Mouse (Mus musculus) stomach, postnatal 0 days (tissue): ENCODE results near the gene Slmap. TPM values are rescaled to one million over a fixed set of nuclear protein-coding genes. Genes with fewer than 3 reads are reported as not detected.

Experiments used
- ATAC-seq: fragments of 200-750 bp; cut with Nextera tagmentation; 2 replicates; pipeline ENCODE4 v1.8.0; 2017; ENCODE audit not compliant: low FRiP score, low TSS enrichment
- DNase-seq: peaks from one replicate; pipeline ENCODE4 v3.0.0-alpha.2; 2016; ENCODE audit warnings: low spot score
- H3K27ac ChIP-seq: fragments of 300-500 bp; sonication (generic); replicated peaks from 2 replicates; pipeline ENCODE4 v1.5.1; 2014; ENCODE audit warnings: mild to moderate bottlenecking, control low read depth
- H3K27me3 ChIP-seq: fragments of 300-500 bp; sonication (generic); 2 replicates; pipeline ENCODE4 v1.6.1; 2014; ENCODE audit warnings: low read length; ENCODE audit not compliant: control insufficient read depth, insufficient read depth
- H3K36me3 ChIP-seq: fragments of 300-500 bp; sonication (generic); 2 replicates; pipeline ENCODE4 v1.6.1; 2014; ENCODE audit warnings: low read length, mixed read lengths; ENCODE audit not compliant: control insufficient read depth, insufficient read depth
- H3K4me1 ChIP-seq: fragments of 300-500 bp; sonication (generic); replicated peaks from 2 replicates; pipeline ENCODE4 v1.6.1; 2014; ENCODE audit warnings: antibody characterized with exemption; ENCODE audit not compliant: control insufficient read depth, insufficient read depth
- H3K4me2 ChIP-seq: fragments of 300-500 bp; sonication (generic); replicated peaks from 2 replicates; pipeline ENCODE4 v1.6.1; 2014; ENCODE audit warnings: low read depth, mild to moderate bottlenecking, control low read depth, moderate library complexity
- H3K4me3 ChIP-seq: fragments of 300-500 bp; sonication (generic); 2 replicates; pipeline ENCODE4 v1.5.1; 2014; ENCODE audit warnings: low read depth, low read length, control low read depth
- H3K9ac ChIP-seq: fragments of 300-500 bp; sonication (generic); 2 replicates; pipeline ENCODE4 v1.6.1; 2014; ENCODE audit warnings: mild to moderate bottlenecking, low read length, control low read depth, mixed read lengths
- H3K9me3 ChIP-seq: fragments of 300-500 bp; sonication (generic); 2 replicates; pipeline ENCODE4 v1.6.1; 2016; ENCODE audit warnings: low read length; ENCODE audit not compliant: control insufficient read depth
- CTCF ChIP-seq: IDR thresholded peaks from 2 replicates; pipeline ENCODE4 v1.5.1; 2016; ENCODE audit warnings: antibody characterized with exemption, low read depth, mild to moderate bottlenecking, moderate library complexity
- EP300 ChIP-seq: optimal IDR thresholded peaks from 2 replicates; pipeline ENCODE3; 2016; ENCODE audit warnings: antibody characterized with exemption
- WGBS: fragments of 180-500 bp; shearing (Covaris S2); extraction: QIAGEN DNeasy Blood & Tissue Kit; methylation state at CpG from one replicate; pipeline ENCODE4 v1.1.7; 2014; 5-methylcytosine and 5-hydroxymethylcytosine counted together
- polyA plus RNA-seq: library from polyadenylated mRNA; unstranded; fragments of >200 nt; fragmentation: Nextera tagmentation; extraction: Ambion mirVana; gene quantifications from 2 replicates; pipeline ENCODE4 v1.2.1, GENCODE M21; 2015

Slmap gene
- polyA plus RNA-seq, 1 experiment from 2014 or later: 76.5 TPM

- DNase-seq: peak; percentile 51
- Histone ChIP-seq H3K4me1 (0 out of 2 replicates have a peak, but pooled peaks cover 2% of the 10 kb centered on the region), H3K27me3 (no peaks in the 10 kb centered on the region), H3K9ac (peak overlapping the region; percentile 94), H3K4me3 (peak overlapping the region; percentile 96), H3K36me3 (no peaks in the 10 kb centered on the region), H3K9me3 (no peaks in the 10 kb centered on the region), H3K4me2 (peak overlapping the region; percentile 80), H3K27ac (peak overlapping the region; percentile 90)
- TF ChIP-seq EP300 (no peak), CTCF (no peak)
- WGBS: under 1% methylated on average over 68 of the region's 92 CpGs
- ATAC-seq: peak; percentile 81
Observed at GRCm38 (mm10) chr14:26533821-26534756, 642 bp downstream of the Slmap start.

- Histone ChIP-seq H3K4me1 (0 out of 2 replicates have a peak, but pooled peaks cover 2% of the 10 kb centered on the region), H3K27ac (no peak overlapping the region), H3K9me3 (no peaks in the 10 kb centered on the region), H3K4me3 (peak overlapping the region; percentile 96), H3K36me3 (no peaks in the 10 kb centered on the region), H3K4me2 (peak overlapping the region; percentile 80), H3K9ac (peak overlapping the region; percentile 94), H3K27me3 (no peaks in the 10 kb centered on the region)
- no peak for TF ChIP-seq CTCF
- TF ChIP-seq EP300: no peak
- WGBS: 18% methylated on average over 19 of the region's 19 CpGs
- no peak for ATAC-seq
- peak; percentile 27 for DNase-seq
Observed at GRCm38 (mm10) chr14:26533267-26533666, 1.5 kb downstream of the Slmap start.

- H3K4me1 ChIP-seq: 0 out of 2 replicates have a peak, but pooled peaks cover 2% of the 10 kb centered on the region
- ATAC-seq (no peak), DNase-seq (no peak)
- H3K9ac ChIP-seq: peak overlapping the region; percentile 94
- WGBS: 36% methylated on average over 9 of the region's 9 CpGs
- no peaks in the 10 kb centered on the region for H3K27me3 ChIP-seq
- peak overlapping the region; percentile 80 for H3K4me2 ChIP-seq
- TF ChIP-seq EP300 (no peak), CTCF (no peak)
- peak overlapping the region; percentile 96 for H3K4me3 ChIP-seq
- no peaks in the 10 kb centered on the region for H3K36me3 ChIP-seq
- H3K27ac ChIP-seq: no peak overlapping the region
- H3K9me3 ChIP-seq: no peaks in the 10 kb centered on the region
Observed at GRCm38 (mm10) chr14:26532752-26533151, 2.0 kb downstream of the Slmap start.

- no peaks in the 10 kb centered on the region for H3K27me3 ChIP-seq
- TF ChIP-seq EP300 (no peak), CTCF (no peak)
- ATAC-seq (no peak), DNase-seq (no peak)
- peak overlapping the region; percentile 39 for H3K4me2 ChIP-seq
- no peak overlapping the region for H3K27ac ChIP-seq
- H3K36me3 ChIP-seq: no peaks in the 10 kb centered on the region
- H3K9me3 ChIP-seq: no peaks in the 10 kb centered on the region
- no peak overlapping the region for H3K9ac ChIP-seq
- 51% methylated on average over 10 of the region's 10 CpGs for WGBS
- H3K4me3 ChIP-seq: no peak overlapping the region; the same call in 1 of the 2 replicates
- 0 out of 2 replicates have a peak, but pooled peaks cover 2% of the 10 kb centered on the region for H3K4me1 ChIP-seq
Observed at GRCm38 (mm10) chr14:26531410-26532313, 3.1 kb downstream of the Slmap start.

GRCm38 (mm10) chr14:26530350-26530749 lies 4.4 kb downstream of the Slmap start:
- Histone ChIP-seq H3K27me3 (no peaks in the 10 kb centered on the region), H3K9me3 (no peaks in the 10 kb centered on the region), H3K9ac (no peak overlapping the region), H3K27ac (no peak overlapping the region), H3K4me1 (0 out of 2 replicates have a peak, but pooled peaks cover 2% of the 10 kb centered on the region), H3K4me3 (no peak overlapping the region), H3K36me3 (no peaks in the 10 kb centered on the region), H3K4me2 (peak overlapping the region; percentile 6)
- TF ChIP-seq CTCF (no peak), EP300 (no peak)
- peak; percentile 23 for DNase-seq
- 43% methylated on average over 7 of the region's 7 CpGs for WGBS
- no peak for ATAC-seq
